Mouse (Mus musculus): Measurements from ENCODE around the gene Usp32. TPM values are rescaled to one million over a fixed set of nuclear protein-coding genes. Genes with fewer than 3 reads are reported as not detected.

Usp32 gene
- polyA plus RNA-seq, 1 experiment from 2014 or later: 3.5 TPM

DNA sequence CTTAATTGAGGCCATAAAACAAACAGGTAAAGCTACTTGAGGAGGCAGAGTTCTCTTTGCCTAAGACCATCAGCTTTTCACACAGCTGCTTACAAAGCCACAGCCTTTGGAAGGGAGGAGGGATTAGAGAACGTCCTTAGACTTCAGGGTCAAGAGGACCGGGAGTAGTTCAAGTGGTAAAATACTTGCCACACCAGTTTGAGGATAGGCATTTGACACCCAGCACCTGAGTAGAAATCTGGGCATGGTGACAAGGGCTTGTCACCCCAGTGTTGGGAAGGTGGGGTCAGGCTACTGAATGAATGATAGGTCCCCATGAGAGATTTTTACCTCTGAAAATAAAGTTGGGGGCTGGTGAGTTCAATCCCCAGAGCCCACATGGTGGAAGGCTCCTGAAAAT lies 187.3 kb downstream of the Usp32 start:
- no peaks in the 10 kb centered on the region for H3K36me3 ChIP-seq (ENCODE audit: control insufficient read depth, insufficient read depth, low read length)
- 27% methylated on average over 2 of the region's 2 CpGs for whole genome bisulfite sequencing
- ATAC-seq (ENCODE audit: low read depth): peak; percentile 89

DNA sequence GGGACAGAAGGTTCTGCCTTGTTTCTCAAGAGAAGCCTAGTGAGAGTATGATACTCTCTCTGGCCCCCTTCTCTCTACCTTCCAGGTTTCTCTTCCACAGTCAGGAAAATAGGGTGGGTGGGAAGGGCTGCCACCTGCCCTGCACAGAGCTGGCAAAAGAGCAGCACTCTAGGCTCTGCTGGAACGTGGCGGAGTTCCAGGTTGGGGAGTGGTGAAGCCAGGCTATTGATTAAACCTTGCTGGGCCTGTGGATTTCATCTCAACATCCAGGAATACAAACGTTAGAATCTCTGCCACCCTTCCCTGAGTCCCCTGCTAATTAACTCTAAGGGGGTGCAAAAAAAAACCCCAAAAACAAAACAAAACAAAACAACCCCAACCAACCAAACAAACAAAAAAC lies 191.4 kb downstream of the Usp32 start:
- Histone ChIP-seq H3K9me3 (ENCODE audit: control insufficient read depth, low read length) (no peaks in the 10 kb centered on the region), H3K36me3 (ENCODE audit: control insufficient read depth, insufficient read depth, low read length) (no peaks in the 10 kb centered on the region), H3K4me1 (replicated peaks; ENCODE audit: control insufficient read depth, insufficient read depth, low read length) (peaks cover 5% of the 10 kb centered on the region; the same call in 1 of the 2 replicates), H3K27ac (ENCODE audit: low read length) (no peak overlapping the region), H3K9ac (ENCODE audit: low read length) (no peak overlapping the region), H3K27me3 (ENCODE audit: control insufficient read depth, insufficient read depth, low read depth, low read length) (peaks cover 3% of the 10 kb centered on the region; the same call in 1 of the 2 replicates), H3K4me2 (ENCODE audit: low read depth, low read length) (no peak overlapping the region), H3K4me3 (ENCODE audit: low read length) (no peak overlapping the region)
- WGBS: 35% methylated on average over 3 of the region's 3 CpGs
- ATAC-seq (ENCODE audit: low read depth): no peak

More for the DNA sequence above, 187.3 kb downstream of the Usp32 start:
- Histone ChIP-seq H3K9ac (ENCODE audit: low read length) (no peak overlapping the region), H3K9me3 (ENCODE audit: control insufficient read depth, low read length) (no peaks in the 10 kb centered on the region), H3K27me3 (ENCODE audit: control insufficient read depth, insufficient read depth, low read depth, low read length) (peaks cover 17% of the 10 kb centered on the region), H3K4me1 (replicated peaks; ENCODE audit: control insufficient read depth, insufficient read depth, low read length) (peaks cover 7% of the 10 kb centered on the region), H3K4me3 (ENCODE audit: low read length) (no peak overlapping the region), H3K27ac (ENCODE audit: low read length) (no peak overlapping the region), H3K4me2 (ENCODE audit: low read depth, low read length) (no peak overlapping the region; the same call in 1 of the 2 replicates)

DNA sequence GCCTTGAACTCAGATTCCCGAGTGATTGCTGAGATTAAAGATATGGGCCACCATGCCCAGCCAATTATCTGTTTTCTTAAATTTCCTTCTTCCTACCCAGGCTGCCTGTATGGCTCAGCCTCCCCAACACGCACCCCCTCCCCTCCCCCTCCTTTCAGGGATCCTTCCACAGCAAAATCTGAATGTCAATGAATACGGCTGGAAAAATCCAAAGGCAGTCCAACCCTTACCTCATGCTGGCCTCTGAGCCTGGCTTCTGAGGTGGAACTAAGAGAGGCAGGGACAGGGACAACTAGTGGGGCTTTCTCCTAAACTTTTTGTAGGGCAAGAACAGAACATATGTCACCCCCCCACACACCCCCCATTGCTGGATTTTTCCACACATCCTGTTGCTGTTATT lies 191.8 kb downstream of the Usp32 start:
- no peaks in the 10 kb centered on the region for H3K9me3 ChIP-seq (ENCODE audit: control insufficient read depth, low read length)
- H3K27ac ChIP-seq (ENCODE audit: low read length): no peak overlapping the region
- no peak for ATAC-seq (ENCODE audit: low read depth)
- H3K4me1 ChIP-seq (replicated peaks; ENCODE audit: control insufficient read depth, insufficient read depth, low read length): peaks cover 3% of the 10 kb centered on the region; the same call in 1 of the 2 replicates
- peaks cover 3% of the 10 kb centered on the region; the same call in 1 of the 2 replicates for H3K27me3 ChIP-seq (ENCODE audit: control insufficient read depth, insufficient read depth, low read depth, low read length)
- no peak overlapping the region for H3K4me3 ChIP-seq (ENCODE audit: low read length)
- H3K36me3 ChIP-seq (ENCODE audit: control insufficient read depth, insufficient read depth, low read length): no peaks in the 10 kb centered on the region
- no peak overlapping the region for H3K4me2 ChIP-seq (ENCODE audit: low read depth, low read length)
- 55% methylated on average over 3 of the region's 3 CpGs for WGBS
- H3K9ac ChIP-seq (ENCODE audit: low read length): no peak overlapping the region

DNA sequence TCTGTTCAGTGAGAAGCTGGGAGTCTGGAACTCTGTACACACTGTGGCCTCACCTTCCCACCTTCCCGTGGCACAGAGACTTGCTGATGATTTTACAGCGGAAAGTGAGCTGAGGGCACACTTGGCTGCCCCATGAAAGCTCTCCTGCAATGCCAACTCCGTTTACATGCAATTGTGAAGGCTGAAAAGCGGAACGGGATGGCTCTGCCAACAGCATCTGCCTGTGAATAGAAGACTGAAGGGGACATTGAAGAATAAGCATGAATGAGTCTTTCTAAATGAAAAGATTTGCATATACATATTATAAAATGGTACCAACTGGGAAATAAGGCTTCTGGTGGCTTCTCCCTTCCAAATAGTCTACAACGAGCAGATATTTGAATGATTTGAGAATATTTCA lies 192.8 kb downstream of the Usp32 start:
- Histone ChIP-seq H3K9me3 (ENCODE audit: control insufficient read depth, low read length) (no peaks in the 10 kb centered on the region), H3K9ac (ENCODE audit: low read length) (no peak overlapping the region), H3K36me3 (ENCODE audit: control insufficient read depth, insufficient read depth, low read length) (no peaks in the 10 kb centered on the region), H3K27me3 (ENCODE audit: control insufficient read depth, insufficient read depth, low read depth, low read length) (peaks cover 3% of the 10 kb centered on the region; the same call in 1 of the 2 replicates), H3K4me3 (ENCODE audit: low read length) (no peak overlapping the region), H3K4me2 (ENCODE audit: low read depth, low read length) (no peak overlapping the region), H3K27ac (ENCODE audit: low read length) (no peak overlapping the region), H3K4me1 (replicated peaks; ENCODE audit: control insufficient read depth, insufficient read depth, low read length) (peaks cover 1% of the 10 kb centered on the region; the same call in 1 of the 2 replicates)
- no peak for ATAC-seq (ENCODE audit: low read depth)
- WGBS: 71% methylated on average over 6 of the region's 6 CpGs

DNA sequence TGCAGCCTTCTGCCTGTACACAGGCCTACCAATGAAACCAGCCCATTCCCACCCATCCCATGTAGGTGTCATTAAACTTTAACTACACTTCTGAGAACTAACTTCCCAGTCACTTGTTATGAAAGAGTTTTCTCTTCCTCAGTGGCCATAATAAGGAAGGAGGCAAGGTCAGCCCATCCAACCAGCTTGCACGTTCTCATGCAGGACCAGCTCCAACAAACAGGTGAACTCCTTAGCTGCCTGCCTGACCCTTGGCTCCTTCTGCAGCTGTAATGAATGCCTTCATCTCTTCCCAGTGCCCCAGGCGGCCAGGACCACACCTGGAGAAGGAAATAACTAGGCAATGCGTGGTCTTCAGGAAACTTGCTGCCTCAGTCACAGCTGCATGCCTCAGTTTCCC lies 194.1 kb downstream of the Usp32 start:
- Histone ChIP-seq H3K9ac (ENCODE audit: low read length) (no peak overlapping the region), H3K4me2 (ENCODE audit: low read depth, low read length) (no peak overlapping the region), H3K27me3 (ENCODE audit: control insufficient read depth, insufficient read depth, low read depth, low read length) (peaks cover 3% of the 10 kb centered on the region; the same call in 1 of the 2 replicates), H3K4me1 (replicated peaks; ENCODE audit: control insufficient read depth, insufficient read depth, low read length) (no peaks in the 10 kb centered on the region; the same call in 1 of the 2 replicates), H3K27ac (ENCODE audit: low read length) (no peak overlapping the region), H3K9me3 (ENCODE audit: control insufficient read depth, low read length) (no peaks in the 10 kb centered on the region), H3K36me3 (ENCODE audit: control insufficient read depth, insufficient read depth, low read length) (no peaks in the 10 kb centered on the region), H3K4me3 (ENCODE audit: low read length) (no peak overlapping the region)
- no peak for ATAC-seq (ENCODE audit: low read depth)
- WGBS: 31% methylated on average over 3 of the region's 3 CpGs

DNA sequence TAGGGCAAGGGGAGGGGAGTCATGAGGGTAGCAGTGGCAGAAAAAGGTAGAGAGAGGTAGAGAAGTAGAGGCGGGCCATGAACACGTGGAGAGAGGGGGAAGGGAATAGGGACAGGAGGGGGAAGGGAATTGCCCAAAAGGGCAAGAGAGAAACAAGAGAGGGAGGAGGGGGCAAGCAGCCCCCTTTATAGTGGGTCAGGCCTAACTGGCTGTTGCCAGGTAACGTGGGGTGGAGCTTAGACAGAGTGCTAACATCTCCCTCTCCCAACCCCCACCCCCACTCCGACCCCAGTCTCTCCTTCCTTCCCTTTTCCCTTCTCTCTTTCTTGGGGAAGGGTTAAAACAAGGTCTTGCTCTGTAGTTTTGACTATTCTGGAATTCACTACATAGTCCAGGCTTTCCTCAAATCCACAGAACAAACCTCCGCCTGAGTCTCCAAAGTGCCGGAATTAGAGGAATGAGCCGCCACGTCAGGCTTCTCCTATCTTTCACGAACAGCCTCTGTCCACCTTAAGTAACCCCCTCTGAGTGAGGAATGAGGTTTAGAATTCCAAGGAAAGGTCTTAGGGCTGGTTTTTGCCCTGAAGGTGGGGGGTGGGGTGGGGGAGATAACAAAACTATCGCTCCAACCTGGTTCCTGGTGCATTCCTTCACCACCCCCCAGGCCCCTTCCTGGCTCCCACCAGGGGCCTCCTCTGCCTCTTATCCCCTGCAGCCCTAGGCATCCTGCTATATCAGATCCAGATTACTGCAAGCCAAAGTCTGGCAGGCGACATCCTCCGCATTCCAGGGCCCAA lies 195.1 kb downstream of the Usp32 start:
- no peak overlapping the region for H3K27ac ChIP-seq (ENCODE audit: low read length)
- 2% methylated on average over 12 of the region's 12 CpGs for WGBS
- H3K9me3 ChIP-seq (ENCODE audit: control insufficient read depth, low read length): no peaks in the 10 kb centered on the region
- H3K4me3 ChIP-seq (ENCODE audit: low read length): no peak overlapping the region
- ATAC-seq (ENCODE audit: low read depth): no peak
- H3K36me3 ChIP-seq (ENCODE audit: control insufficient read depth, insufficient read depth, low read length): no peaks in the 10 kb centered on the region
- H3K9ac ChIP-seq (ENCODE audit: low read length): no peak overlapping the region
- no peak overlapping the region for H3K4me2 ChIP-seq (ENCODE audit: low read depth, low read length)
- H3K4me1 ChIP-seq (replicated peaks; ENCODE audit: control insufficient read depth, insufficient read depth, low read length): no peaks in the 10 kb centered on the region; the same call in 1 of the 2 replicates
- H3K27me3 ChIP-seq (ENCODE audit: control insufficient read depth, insufficient read depth, low read depth, low read length): peaks cover 3% of the 10 kb centered on the region; the same call in 1 of the 2 replicates

DNA sequence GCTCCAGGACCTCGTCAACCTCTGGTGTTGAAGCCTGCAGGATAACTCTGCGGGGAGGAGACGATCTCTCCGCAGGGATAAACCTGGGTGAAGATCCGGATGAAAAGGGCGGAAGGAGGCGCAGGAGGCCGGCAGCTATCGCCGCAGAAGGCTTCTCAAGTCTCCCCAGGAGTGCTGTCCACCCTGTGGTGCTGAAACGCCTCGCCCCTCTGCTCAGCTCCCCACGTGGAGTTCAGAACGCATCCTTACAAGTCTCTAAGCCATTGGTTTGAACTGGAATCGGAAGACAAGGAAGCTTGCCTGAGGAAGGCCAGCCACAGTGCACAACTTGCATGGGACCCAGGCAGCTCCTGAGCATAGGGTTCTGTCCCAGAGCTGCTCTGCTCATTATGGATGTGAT lies 196.0 kb downstream of the Usp32 start:
- Histone ChIP-seq H3K4me2 (ENCODE audit: low read depth, low read length) (no peak overlapping the region), H3K4me1 (replicated peaks; ENCODE audit: control insufficient read depth, insufficient read depth, low read length) (no peaks in the 10 kb centered on the region; the same call in 1 of the 2 replicates), H3K36me3 (ENCODE audit: control insufficient read depth, insufficient read depth, low read length) (no peaks in the 10 kb centered on the region), H3K9ac (ENCODE audit: low read length) (no peak overlapping the region), H3K4me3 (ENCODE audit: low read length) (no peak overlapping the region), H3K9me3 (ENCODE audit: control insufficient read depth, low read length) (no peaks in the 10 kb centered on the region), H3K27me3 (ENCODE audit: control insufficient read depth, insufficient read depth, low read depth, low read length) (peaks cover 3% of the 10 kb centered on the region; the same call in 1 of the 2 replicates), H3K27ac (ENCODE audit: low read length) (no peak overlapping the region)
- peak; percentile 60 for ATAC-seq (ENCODE audit: low read depth)
- WGBS: 0% methylated on average over 15 of the region's 15 CpGs

DNA sequence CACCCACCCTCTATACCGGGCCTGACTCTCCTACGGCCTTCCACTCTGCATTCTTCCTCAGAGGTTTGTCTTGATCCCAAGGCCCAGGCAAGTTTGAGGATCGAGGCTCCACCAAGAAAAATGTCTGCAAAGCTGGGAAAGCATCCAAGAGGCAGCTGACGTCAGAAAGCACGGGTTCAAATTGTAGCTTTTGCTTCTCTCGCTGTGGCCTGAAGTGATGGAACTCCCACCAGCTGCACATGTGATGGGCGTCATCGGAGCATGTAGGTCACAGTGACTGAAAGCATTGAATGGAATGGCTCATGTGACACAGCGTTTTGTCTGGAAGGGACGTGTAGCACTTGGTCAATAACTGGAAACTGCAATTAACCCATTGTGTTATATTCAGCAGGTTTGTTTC lies 199.8 kb downstream of the Usp32 start:
- Histone ChIP-seq H3K4me2 (ENCODE audit: low read depth, low read length) (no peak overlapping the region), H3K9me3 (ENCODE audit: control insufficient read depth, low read length) (no peaks in the 10 kb centered on the region), H3K36me3 (ENCODE audit: control insufficient read depth, insufficient read depth, low read length) (no peaks in the 10 kb centered on the region), H3K4me1 (replicated peaks; ENCODE audit: control insufficient read depth, insufficient read depth, low read length) (no peaks in the 10 kb centered on the region; the same call in 1 of the 2 replicates), H3K27ac (ENCODE audit: low read length) (no peak overlapping the region), H3K4me3 (ENCODE audit: low read length) (no peak overlapping the region), H3K9ac (ENCODE audit: low read length) (no peak overlapping the region), H3K27me3 (ENCODE audit: control insufficient read depth, insufficient read depth, low read depth, low read length) (peaks cover 3% of the 10 kb centered on the region; the same call in 1 of the 2 replicates)
- no peak for ATAC-seq (ENCODE audit: low read depth)
- WGBS: 65% methylated on average over 10 of the region's 10 CpGs

DNA sequence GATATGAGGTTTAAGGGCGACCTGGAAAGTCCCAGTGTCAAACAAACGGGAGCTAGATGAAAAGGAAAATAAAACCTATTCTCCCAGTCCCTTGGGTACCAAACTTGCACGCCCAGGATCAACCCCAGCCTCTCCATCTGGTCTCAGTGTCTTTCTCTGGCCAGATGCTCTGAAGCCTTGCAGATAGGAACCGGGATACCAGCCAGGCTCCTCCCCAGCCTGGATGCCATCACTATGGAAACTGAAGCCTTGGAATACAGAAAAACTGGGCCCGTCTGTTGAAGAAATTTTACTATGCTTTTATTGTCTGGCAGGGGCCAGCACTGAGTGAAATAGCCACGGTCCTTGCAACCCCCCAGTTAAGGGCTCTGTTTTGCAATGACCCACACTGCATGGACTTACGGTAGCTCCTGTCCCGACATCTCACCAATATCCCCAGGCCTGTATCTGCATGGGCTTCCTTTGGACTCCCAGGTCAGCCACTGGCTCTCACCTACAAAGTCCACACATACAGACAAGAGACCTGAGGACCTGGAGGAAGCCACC lies 200.4 kb downstream of the Usp32 start:
- Histone ChIP-seq H3K27me3 (ENCODE audit: control insufficient read depth, insufficient read depth, low read depth, low read length) (peaks cover 3% of the 10 kb centered on the region; the same call in 1 of the 2 replicates), H3K27ac (ENCODE audit: low read length) (no peak overlapping the region), H3K4me2 (ENCODE audit: low read depth, low read length) (no peak overlapping the region), H3K9me3 (ENCODE audit: control insufficient read depth, low read length) (no peaks in the 10 kb centered on the region), H3K9ac (ENCODE audit: low read length) (no peak overlapping the region), H3K36me3 (ENCODE audit: control insufficient read depth, insufficient read depth, low read length) (no peaks in the 10 kb centered on the region), H3K4me3 (ENCODE audit: low read length) (no peak overlapping the region), H3K4me1 (replicated peaks; ENCODE audit: control insufficient read depth, insufficient read depth, low read length) (no peaks in the 10 kb centered on the region; the same call in 1 of the 2 replicates)
- WGBS: 55% methylated on average over 8 of the region's 8 CpGs
- no peak for ATAC-seq (ENCODE audit: low read depth)

All from lung, embryonic 16.5 days (tissue).